Mouse (Mus musculus) spleen, adult 2 months (tissue): ENCODE measurements around the gene 4931428F04Rik. TPM values are rescaled to one million over a fixed set of nuclear protein-coding genes. Genes with fewer than 3 reads are reported as not detected.

Source experiments
- DNase-seq, 2 experiments: peaks; one replicate each; pipeline versions ENCODE4 v3.0.0 to v3.0.0-alpha.2; 2012 to 2021; ENCODE audit warnings: low spot score in 2 of 2, low read depth in 1 of 2
- H3K27ac ChIP-seq: fragments of 200-500 bp; 2 replicates; pipeline ENCODE4 v1.5.1; 2012; ENCODE audit warnings: low read length, inconsistent platforms; ENCODE audit not compliant: insufficient read depth
- H3K27me3 ChIP-seq: fragments of 200-500 bp; 2 replicates; pipeline ENCODE4 v1.6.1; 2012; ENCODE audit warnings: mild to moderate bottlenecking, moderate library complexity, low read length, inconsistent platforms; ENCODE audit not compliant: control insufficient read depth, insufficient read depth
- H3K36me3 ChIP-seq: fragments of 200-500 bp; 2 replicates; pipeline ENCODE4 v1.6.1; 2012; ENCODE audit warnings: mild to moderate bottlenecking, low read length, inconsistent platforms; ENCODE audit not compliant: control insufficient read depth, insufficient read depth
- H3K4me1 ChIP-seq: fragments of 200-500 bp; 2 replicates; pipeline ENCODE4 v1.6.1; 2011; ENCODE audit warnings: inconsistent platforms; ENCODE audit not compliant: control insufficient read depth, insufficient read depth, insufficient read length
- H3K4me3 ChIP-seq: fragments of 200-500 bp; 2 replicates; pipeline ENCODE4 v1.5.1; 2011; ENCODE audit warnings: mild to moderate bottlenecking, inconsistent platforms; ENCODE audit not compliant: insufficient read depth, insufficient read length; ENCODE audit errors: extremely low read depth
- CTCF ChIP-seq: fragments of 200-500 bp; IDR thresholded peaks from 2 replicates; pipeline ENCODE4 v1.5.1; 2011; ENCODE audit warnings: mild to moderate bottlenecking, inconsistent platforms; ENCODE audit not compliant: insufficient read depth, insufficient read length, insufficient replicate concordance; ENCODE audit errors: extremely low read depth
- POLR2A ChIP-seq: fragments of 200-500 bp; IDR thresholded peaks from 2 replicates; pipeline ENCODE4 v1.6.1; 2011; ENCODE audit warnings: low read depth, low read length, inconsistent platforms
- WGBS: fragments of 180-500 bp; shearing (Covaris S2); methylation state at CpG from one replicate; pipeline ENCODE4 v1.1.7; 2018; 5-methylcytosine and 5-hydroxymethylcytosine counted together
- polyA plus RNA-seq: library from polyadenylated mRNA; depleted of rRNA; stranded (reverse); fragments of >200 nt; gene quantifications from 2 replicates; pipeline ENCODE4 v1.2.3, GENCODE M21; 2012

Gene 4931428F04Rik
- polyA plus RNA-seq, 1 experiment = 3.7 TPM

DNA sequence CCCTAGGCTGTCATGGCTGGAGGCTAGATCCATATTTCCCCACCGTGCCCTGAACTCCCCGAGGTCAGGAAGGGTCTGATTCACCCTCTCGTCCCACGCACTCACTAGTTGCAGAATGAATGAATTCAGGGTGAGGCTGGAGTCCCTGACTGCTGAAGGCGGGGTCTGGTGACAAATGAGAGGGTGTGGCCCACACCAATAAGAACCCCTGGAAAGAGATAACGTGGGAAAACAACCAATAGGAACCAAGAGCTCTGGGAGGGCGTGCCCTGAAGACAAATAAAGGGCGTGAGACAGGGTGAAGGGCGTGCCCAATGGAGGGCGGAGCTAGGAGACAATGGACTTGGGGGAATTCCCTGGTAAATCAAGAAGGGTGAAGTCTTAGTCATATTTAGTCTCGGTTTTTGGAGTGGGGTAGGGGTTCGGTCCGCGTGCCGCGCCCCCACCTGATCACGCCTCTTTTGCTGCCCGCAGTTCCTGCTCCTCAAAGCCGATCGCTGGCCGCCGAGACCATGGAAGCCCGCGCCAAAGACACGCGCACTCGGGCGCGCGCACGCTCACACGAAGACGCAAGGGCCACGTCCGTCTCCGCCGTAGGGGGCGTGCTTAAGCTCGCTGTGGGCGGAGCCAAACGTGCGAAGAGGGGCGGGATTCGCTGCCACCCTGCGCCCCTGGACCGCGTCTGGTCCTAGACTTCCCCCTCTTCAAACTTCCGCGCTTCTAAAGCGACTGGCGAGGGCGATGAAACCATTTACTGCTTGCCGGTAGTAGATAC, 519 bp downstream of the 4931428F04Rik start:
- peak overlapping the region; percentile 75 for H3K27ac ChIP-seq
- no peaks in the 10 kb centered on the region for H3K36me3 ChIP-seq
- no peaks in the 10 kb centered on the region for H3K27me3 ChIP-seq
- peaks cover 11% of the 10 kb centered on the region for H3K4me1 ChIP-seq
- TF ChIP-seq CTCF (no peak), POLR2A (peak; percentile 9)
- peak; percentile 92 to 95 for DNase-seq
- peak overlapping the region; percentile 85 for H3K4me3 ChIP-seq
- under 1% methylated on average over 53 of the region's 53 CpGs for whole genome bisulfite sequencing

DNA sequence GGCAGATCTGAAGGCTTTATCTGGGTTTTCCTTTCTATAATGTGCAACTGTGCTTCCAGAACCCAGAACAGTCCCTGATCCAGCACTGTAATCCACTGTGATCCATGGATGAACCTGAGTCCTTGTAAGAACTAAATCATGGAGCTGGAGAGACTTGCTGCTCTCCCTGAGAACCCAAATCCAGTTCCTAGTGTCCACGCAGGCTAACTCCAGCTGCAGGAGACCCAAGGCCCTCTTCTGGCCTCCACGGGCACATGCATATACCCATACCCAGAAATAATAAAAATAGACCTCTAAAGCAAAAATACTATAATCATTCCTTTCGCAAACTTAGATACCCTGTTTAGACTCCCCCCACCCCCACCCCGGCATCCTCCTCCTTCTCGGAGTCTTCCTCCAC, 1.4 kb downstream of the 4931428F04Rik start:
- DNase-seq = no peak
- H3K4me1 ChIP-seq = peaks cover 11% of the 10 kb centered on the region
- WGBS = 90% methylated on average over 5 of the region's 5 CpGs
- H3K27me3 ChIP-seq = no peaks in the 10 kb centered on the region
- H3K27ac ChIP-seq = no peak overlapping the region
- H3K36me3 ChIP-seq = no peaks in the 10 kb centered on the region
- no peak overlapping the region for H3K4me3 ChIP-seq
- TF ChIP-seq CTCF (no peak), POLR2A (no peak)

DNA sequence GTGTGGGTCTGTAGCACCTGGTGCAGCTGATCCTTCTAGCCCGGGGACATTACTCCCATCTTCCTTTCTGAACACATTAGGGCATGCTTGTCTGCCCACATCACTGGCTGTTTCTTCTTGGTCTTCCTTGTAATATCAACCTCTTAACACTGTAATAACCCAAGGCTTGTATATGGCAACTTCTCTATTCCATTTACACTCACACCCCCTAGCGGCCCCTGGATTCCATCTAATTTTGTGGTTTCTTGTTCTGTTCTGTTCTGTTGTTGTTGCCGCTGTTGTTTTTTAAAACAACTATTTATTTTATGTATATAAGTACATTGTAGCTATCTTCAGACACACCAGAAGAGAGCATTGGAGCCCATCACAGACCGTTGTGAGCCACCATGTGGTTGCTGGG, 2.8 kb downstream of the 4931428F04Rik start:
- H3K4me1 ChIP-seq = peaks cover 11% of the 10 kb centered on the region
- TF ChIP-seq CTCF = no peak
- no peak for TF ChIP-seq POLR2A
- WGBS = 91% methylated on average over 4 of the region's 4 CpGs

DNA sequence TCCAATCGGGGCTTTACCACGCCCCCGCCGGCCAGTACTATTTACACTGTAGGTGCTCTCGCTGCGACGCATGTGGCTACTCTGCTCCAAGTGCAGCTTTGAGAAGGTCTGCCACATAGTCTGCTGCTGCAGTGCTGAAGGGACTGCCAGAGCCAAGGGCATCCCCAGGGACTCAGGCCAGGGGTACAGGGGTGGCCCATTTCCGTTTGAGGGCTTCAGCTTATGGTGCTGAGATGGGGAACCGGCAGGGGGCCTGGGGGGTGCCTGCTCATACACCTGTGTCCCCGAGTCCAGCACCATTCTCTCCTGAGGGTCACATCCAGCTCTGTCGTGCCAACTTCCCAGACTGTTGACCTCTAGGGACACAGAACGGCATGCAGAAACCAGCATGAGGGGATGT, 4.2 kb downstream of the 4931428F04Rik start:
- no peak for DNase-seq
- WGBS = 86% methylated on average over 12 of the region's 12 CpGs
- TF ChIP-seq CTCF = no peak
- TF ChIP-seq POLR2A = no peak
- Histone ChIP-seq H3K27ac (no peak overlapping the region), H3K4me3 (no peak overlapping the region), H3K27me3 (no peaks in the 10 kb centered on the region), H3K36me3 (no peaks in the 10 kb centered on the region), H3K4me1 (peaks cover 9% of the 10 kb centered on the region)

More for the DNA sequence above, 2.8 kb downstream of the 4931428F04Rik start:
- H3K36me3 ChIP-seq = no peaks in the 10 kb centered on the region
- no peak for DNase-seq
- H3K4me3 ChIP-seq = no peak overlapping the region
- H3K27me3 ChIP-seq = no peaks in the 10 kb centered on the region
- no peak overlapping the region for H3K27ac ChIP-seq

DNA sequence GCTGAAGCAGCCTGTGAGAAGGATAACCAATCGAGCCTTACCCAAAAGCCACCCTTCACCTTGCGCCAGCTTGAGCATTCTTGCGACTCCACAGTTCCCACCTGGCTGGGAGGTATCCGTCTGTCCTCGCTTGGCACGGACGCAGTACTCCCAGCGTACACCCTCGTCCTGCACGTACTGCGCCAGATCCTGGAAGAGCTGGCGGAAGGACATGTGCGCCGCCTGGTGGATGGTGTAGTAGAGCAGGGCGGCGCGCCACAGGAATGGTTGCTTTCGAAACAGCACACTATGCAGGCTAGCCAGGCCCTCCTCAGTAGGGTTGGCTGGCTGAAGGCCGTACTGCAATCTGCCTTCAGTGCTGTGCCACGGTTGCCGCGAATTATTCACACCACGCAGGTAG, 6.6 kb downstream of the 4931428F04Rik start:
- no peak overlapping the region for H3K4me3 ChIP-seq
- peak in 1 of 2 experiments; percentile 41 for DNase-seq
- peaks cover 7% of the 10 kb centered on the region for H3K4me1 ChIP-seq
- TF ChIP-seq CTCF (peak; percentile 73; the same call in 1 of the 2 replicates), POLR2A (no peak)
- H3K27me3 ChIP-seq = no peaks in the 10 kb centered on the region
- 61% methylated on average over 23 of the region's 23 CpGs for WGBS
- H3K27ac ChIP-seq = no peak overlapping the region
- H3K36me3 ChIP-seq = no peaks in the 10 kb centered on the region

DNA sequence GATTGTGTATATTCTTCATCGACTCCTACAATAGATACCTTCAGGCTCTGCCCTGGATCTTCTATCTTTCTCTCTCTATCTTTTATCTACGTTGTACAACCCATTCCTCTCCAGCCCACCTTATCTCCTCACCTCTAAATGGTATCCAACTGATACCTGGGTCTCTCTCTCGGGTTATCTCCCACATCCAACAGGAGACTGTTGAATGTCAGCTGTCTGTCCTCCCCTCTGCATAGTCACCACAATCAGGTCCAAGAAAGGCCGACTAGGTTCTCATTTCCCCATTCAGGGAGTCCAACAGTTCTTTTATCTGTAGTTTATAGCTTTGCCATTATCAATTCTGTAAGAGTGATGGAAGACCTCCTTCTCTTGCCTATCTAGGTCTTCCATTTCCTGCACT, 7.4 kb downstream of the 4931428F04Rik start:
- Histone ChIP-seq H3K27me3 (no peaks in the 10 kb centered on the region), H3K4me1 (peaks cover 7% of the 10 kb centered on the region), H3K27ac (no peak overlapping the region), H3K36me3 (no peaks in the 10 kb centered on the region), H3K4me3 (no peak overlapping the region)
- WGBS = 81% methylated on average over 4 of the region's 4 CpGs
- no peak for DNase-seq
- no peak for TF ChIP-seq CTCF
- no peak for TF ChIP-seq POLR2A

DNA sequence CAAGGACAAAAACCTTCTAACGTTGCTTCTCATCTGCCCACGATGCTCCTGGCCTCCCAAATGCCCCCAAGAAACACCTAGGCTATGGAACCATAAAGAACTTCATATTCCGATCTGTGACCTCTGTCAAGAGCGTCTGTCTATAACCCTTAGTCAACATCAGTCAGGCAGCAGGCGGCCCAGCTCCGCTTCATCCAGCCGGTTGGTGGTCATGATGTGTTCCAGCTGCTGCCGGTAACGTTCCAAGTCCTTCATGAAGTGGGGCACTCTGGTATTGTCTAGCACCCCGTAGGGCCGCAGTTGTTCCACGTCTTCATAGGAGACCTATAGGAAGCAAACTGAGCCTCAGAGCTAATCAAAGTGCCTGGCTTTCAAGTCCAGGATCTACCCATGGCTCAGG, 7.8 kb downstream of the 4931428F04Rik start:
- H3K4me3 ChIP-seq = no peak overlapping the region
- no peak for DNase-seq
- TF ChIP-seq CTCF (no peak), POLR2A (no peak)
- no peaks in the 10 kb centered on the region for H3K36me3 ChIP-seq
- H3K27ac ChIP-seq = no peak overlapping the region
- 0 out of 2 replicates have a peak, but pooled peaks cover 2% of the 10 kb centered on the region for H3K27me3 ChIP-seq
- WGBS = 93% methylated on average over 12 of the region's 12 CpGs
- peaks cover 7% of the 10 kb centered on the region for H3K4me1 ChIP-seq
